Mouse (Mus musculus) lung, postnatal 25 days (tissue): ENCODE data around the gene Zcchc10.
"Not testable (repeated sequence)": the region's sequence is repeated elsewhere in the genome, so short reads cannot be mapped to it uniquely, and the experiment has no call there.

Experiments
- DNase-seq: peaks from one replicate; pipeline ENCODE4 v3.0.0; 2022; ENCODE audit warnings: low spot score

Gene Zcchc10

GRCm38 (mm10) chr11:53324512-53324968 is at the start of gene Zcchc10:
Gene Zcchc10, plus strand, starts transcription at chr11:53324679.
- peak; percentile 92 for DNase-seq

- no peak for DNase-seq
Measured at GRCm38 (mm10) chr11:53275358-53275757, 49.1 kb upstream of the Zcchc10 start.

- DNase-seq = no peak
Measured at GRCm38 (mm10) chr11:53278411-53278810, 46.1 kb upstream of the Zcchc10 start.

GRCm38 (mm10) chr11:53285885-53286284 is 38.6 kb upstream of the Zcchc10 start:
- DNase-seq = no peak

- DNase-seq = not testable (repeated sequence)
Measured at GRCm38 (mm10) chr11:53290187-53290586, 34.3 kb upstream of the Zcchc10 start.

- DNase-seq = no peak
Measured at GRCm38 (mm10) chr11:53290871-53291270, 33.6 kb upstream of the Zcchc10 start.

- DNase-seq = no peak
Measured at GRCm38 (mm10) chr11:53294441-53294840, 30.0 kb upstream of the Zcchc10 start.

- DNase-seq = no peak
Measured at GRCm38 (mm10) chr11:53296880-53297279, 27.6 kb upstream of the Zcchc10 start.

GRCm38 (mm10) chr11:53297947-53298860 is 26.3 kb upstream of the Zcchc10 start:
- DNase-seq = no peak

- peak; percentile 59 for DNase-seq
Measured at GRCm38 (mm10) chr11:53299551-53300329, 24.7 kb upstream of the Zcchc10 start.

GRCm38 (mm10) chr11:53300330-53301166 is 23.9 kb upstream of the Zcchc10 start, which contains the start of gene Hspa4:
Gene Hspa4, minus strand, starts transcription at chr11:53300457.
- DNase-seq = peak; percentile 99

GRCm38 (mm10) chr11:53301167-53301515 is 23.3 kb upstream of the Zcchc10 start:
- DNase-seq = no peak

GRCm38 (mm10) chr11:53304044-53304840 is 20.2 kb upstream of the Zcchc10 start:
- DNase-seq = no peak

GRCm38 (mm10) chr11:53306965-53307364 is 17.5 kb upstream of the Zcchc10 start:
- DNase-seq = peak; percentile 30

GRCm38 (mm10) chr11:53307558-53308065 is 16.9 kb upstream of the Zcchc10 start:
- DNase-seq = peak; percentile 80

GRCm38 (mm10) chr11:53308251-53308864 is 16.1 kb upstream of the Zcchc10 start:
- peak; percentile 46 for DNase-seq

- DNase-seq = peak; percentile 85
Measured at GRCm38 (mm10) chr11:53308884-53309310, 15.6 kb upstream of the Zcchc10 start.

GRCm38 (mm10) chr11:53311385-53311784 is 13.1 kb upstream of the Zcchc10 start:
- DNase-seq = no peak

- DNase-seq = not testable (repeated sequence)
Measured at GRCm38 (mm10) chr11:53312823-53313222, 11.7 kb upstream of the Zcchc10 start.

GRCm38 (mm10) chr11:53314770-53315173 is 9.7 kb upstream of the Zcchc10 start:
- peak; percentile 77 for DNase-seq
